Mouse (Mus musculus): ENCODE data around the gene Rhoh. TPM values are rescaled to one million over a fixed set of nuclear protein-coding genes. Genes with fewer than 3 reads are reported as not detected.

The Rhoh gene
- total RNA-seq (2015; ENCODE audit: low replicate concordance) (4.3 and 12.2 TPM in 2 replicates), total RNA-seq (2017; ENCODE audit: low replicate concordance) (6.4 and 22.1 TPM in 2 replicates)

DNA sequence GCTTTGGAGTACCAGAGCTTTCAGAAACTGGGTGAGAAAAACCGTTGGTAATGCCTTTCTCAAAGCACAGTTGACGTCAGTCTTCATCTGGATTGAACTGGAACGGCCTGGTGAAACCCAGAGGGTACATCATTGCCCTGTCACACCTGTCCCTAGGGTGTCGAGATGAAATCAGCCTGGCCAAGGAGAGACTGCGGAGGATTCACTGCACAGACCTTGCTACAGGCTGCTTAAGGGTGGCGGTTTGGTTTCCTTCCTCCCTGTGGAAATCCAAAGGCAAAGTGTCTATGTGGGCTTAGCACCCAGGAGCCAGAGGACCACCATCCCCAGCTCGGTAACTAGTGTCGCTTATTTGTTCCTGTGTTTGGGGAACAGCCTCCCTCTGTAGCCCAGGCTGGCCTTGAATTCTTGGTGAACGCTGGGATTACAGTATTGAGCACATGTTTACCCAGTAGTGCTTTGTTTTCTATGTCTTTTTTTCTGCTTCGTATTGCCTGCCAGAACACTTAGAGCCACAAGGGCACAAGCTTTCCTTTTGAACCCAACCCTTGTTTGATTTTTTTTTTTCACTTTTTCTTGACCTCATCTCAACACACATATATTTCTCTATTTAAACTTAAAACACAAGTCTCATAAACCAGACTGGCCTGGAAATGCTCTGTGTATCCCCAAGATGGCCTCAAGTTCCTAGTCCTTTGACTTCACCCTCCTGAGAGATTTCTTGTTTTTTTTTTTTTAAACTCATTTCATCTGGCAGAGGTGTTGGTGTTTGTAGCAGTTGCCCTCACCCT is at the start of gene Rhoh:
Gene Rhoh (plus strand): TSS at position 60 of the 791 bp plus-strand sequence.
- ATAC-seq (replicated peaks; ENCODE audit: low FRiP score, poor library complexity, severe bottlenecking): no peak

- ATAC-seq (replicated peaks; ENCODE audit: low FRiP score, poor library complexity, severe bottlenecking): peak; percentile 73
Measured at GRCm38 (mm10) chr5:65823601-65824133, 37.3 kb upstream of the Rhoh start.

- no peak for ATAC-seq (replicated peaks; ENCODE audit: low FRiP score, poor library complexity, severe bottlenecking)
Measured at GRCm38 (mm10) chr5:65826476-65826875, 34.5 kb upstream of the Rhoh start.

- no peak for ATAC-seq (replicated peaks; ENCODE audit: low FRiP score, poor library complexity, severe bottlenecking)
Measured at GRCm38 (mm10) chr5:65827102-65827501, 33.9 kb upstream of the Rhoh start.

GRCm38 (mm10) chr5:65828261-65828660 is 32.8 kb upstream of the Rhoh start:
- ATAC-seq (replicated peaks; ENCODE audit: low FRiP score, poor library complexity, severe bottlenecking): no peak

DNA sequence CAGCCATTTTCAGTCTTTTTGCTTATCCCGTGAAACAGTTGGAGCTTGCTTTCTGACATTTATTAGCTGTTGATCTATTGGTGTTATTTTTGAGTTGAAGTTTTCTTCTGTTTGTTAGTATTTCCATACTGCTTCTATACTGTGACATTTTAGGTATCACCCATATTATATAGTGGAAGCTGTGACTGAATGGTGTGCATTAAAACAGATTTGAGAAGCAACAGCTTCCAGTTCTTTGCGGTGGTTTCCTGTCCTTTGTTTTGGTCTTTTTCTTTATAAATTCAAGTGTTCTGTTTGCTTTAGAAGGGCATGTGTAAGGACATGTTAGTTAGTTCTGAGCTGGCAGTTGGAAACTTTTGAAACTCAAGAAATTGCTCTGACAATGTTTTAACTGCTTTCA is 32.0 kb upstream of the Rhoh start:
- no peak for ATAC-seq (replicated peaks; ENCODE audit: low FRiP score, poor library complexity, severe bottlenecking)

DNA sequence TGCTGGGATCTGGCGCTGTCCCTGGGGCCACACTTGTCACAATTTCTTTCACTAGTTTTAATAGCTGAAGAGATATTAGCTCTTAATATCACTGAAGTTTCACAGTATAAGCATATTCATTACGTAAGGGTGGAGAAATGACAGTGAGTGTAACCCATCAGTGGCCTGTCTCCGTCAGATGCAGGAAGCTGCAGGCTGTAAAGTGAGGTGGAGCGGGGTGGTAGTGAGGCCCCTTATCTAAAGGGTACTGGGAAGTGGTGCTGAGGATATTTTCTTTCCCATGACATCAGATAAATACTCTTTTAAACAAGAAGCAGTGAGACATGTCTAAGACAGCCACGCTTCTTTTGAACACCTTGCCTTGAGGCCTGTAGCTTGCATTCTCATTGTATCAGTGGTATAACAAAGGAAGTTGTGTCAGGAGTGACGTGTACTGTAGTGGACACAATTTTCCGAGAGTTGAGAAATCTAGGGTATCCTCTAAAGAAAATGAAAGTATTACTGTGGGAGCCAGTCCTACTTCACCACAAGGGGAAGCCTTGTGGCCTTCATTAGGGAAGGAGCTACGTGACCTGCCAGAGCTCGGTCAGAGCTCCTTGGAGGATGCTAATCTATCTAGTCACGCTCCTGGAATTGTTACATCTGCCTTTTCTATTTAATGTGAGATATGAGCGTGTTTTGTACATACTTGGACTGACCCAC is 28.9 kb upstream of the Rhoh start:
- no peak for ATAC-seq (replicated peaks; ENCODE audit: low FRiP score, poor library complexity, severe bottlenecking)

DNA sequence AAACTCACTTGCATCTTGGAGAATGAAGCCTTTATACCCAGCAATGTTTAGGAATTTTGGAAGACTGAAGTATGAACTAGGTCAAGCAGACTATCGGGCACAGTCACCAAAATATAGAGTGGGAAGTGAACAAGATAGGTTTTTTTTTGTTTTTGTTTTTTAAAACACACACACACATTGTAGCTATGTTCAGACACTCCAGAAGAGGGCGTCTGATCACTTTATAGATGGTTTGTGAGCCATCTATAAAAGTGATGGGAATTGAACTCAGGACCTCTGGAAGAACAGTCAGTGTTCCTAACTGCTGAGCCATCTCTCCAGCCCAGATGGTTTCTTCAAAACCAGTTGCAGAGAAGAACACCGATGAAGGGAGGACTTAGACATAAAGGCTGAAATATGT is 27.9 kb upstream of the Rhoh start:
- no peak for ATAC-seq (replicated peaks; ENCODE audit: low FRiP score, poor library complexity, severe bottlenecking)

DNA sequence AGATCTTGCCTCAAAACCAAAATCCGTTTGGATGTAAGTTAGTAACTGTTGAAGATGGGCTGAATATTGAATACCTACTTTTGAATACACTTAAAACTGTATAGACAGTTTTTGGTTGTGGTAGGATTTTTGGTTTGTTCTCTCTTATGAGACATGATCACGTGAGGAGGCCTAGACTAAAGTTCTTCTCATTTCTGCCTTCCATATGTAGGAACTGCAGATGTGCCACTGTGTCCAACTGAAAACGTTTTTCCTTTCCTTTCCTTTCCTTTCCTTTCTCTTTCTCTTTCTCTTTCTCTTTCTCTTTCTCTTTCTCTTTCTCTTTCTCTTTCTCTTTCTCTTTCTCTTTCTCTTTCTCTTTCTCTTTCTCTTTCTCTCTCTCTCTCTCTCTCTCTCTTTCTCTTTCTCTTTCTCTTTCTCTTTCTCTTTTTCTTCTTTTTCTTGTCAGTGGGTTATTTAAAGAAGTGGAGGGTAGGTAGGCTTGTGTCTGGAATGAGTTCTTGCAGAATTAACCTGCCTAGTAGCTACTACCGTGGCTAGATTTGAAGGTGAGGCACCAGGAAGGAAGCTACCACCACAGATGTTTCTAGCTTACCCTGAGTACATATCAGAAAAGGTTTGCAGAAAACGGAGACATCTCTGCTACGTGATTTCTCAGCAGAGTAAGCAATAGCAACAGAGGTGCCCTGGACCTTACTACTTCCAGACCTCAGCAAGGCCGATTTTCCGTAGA is 27.1 kb upstream of the Rhoh start:
- no peak for ATAC-seq (replicated peaks; ENCODE audit: low FRiP score, poor library complexity, severe bottlenecking)

- ATAC-seq (replicated peaks; ENCODE audit: low FRiP score, poor library complexity, severe bottlenecking): no peak
Measured at GRCm38 (mm10) chr5:65838053-65838452, 23.0 kb upstream of the Rhoh start.

DNA sequence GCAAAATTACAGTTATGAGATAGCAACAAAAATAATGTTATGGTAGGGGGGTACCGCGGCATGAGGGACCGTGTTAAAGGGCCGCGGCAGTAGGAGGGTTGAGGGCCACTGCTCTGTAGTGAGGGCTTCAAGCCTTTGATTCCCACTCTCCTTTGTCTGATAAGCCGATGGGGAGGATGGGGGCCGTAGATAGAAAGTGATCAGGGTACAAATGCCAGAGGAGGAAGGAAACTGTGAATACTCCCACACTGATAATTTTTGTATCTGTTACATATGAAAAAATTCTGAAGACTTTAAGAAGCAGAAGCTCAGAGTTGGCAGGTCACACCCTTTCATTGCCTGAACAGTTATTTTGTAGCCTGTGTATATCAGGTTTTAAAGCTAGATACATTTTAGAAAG is 18.1 kb upstream of the Rhoh start:
- ATAC-seq (replicated peaks; ENCODE audit: low FRiP score, poor library complexity, severe bottlenecking): no peak

GRCm38 (mm10) chr5:65846534-65846933 is 14.5 kb upstream of the Rhoh start:
- no peak for ATAC-seq (replicated peaks; ENCODE audit: low FRiP score, poor library complexity, severe bottlenecking)

DNA sequence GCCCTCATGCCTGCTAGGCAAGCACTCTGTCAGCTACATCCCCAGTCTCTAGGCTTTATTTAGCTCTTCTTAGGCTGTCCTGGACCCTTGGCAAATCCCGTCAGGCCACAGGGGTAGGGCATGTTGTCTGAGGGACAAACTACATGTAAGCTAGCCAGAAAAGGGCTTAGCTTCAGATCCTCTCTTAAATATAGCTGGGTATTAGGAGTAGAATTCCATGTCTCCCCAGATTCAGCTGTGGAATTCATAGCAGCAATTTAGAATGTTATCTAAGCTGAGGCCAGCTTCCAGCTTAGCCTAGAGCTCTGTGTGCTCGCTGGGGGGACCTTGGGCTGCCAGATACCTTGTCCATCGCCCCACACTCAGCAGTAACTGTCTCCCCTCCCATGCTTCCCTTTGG is 14.1 kb upstream of the Rhoh start:
- no peak for ATAC-seq (replicated peaks; ENCODE audit: low FRiP score, poor library complexity, severe bottlenecking)

- no peak for ATAC-seq (replicated peaks; ENCODE audit: low FRiP score, poor library complexity, severe bottlenecking)
Measured at GRCm38 (mm10) chr5:65847656-65848055, 13.4 kb upstream of the Rhoh start.

DNA sequence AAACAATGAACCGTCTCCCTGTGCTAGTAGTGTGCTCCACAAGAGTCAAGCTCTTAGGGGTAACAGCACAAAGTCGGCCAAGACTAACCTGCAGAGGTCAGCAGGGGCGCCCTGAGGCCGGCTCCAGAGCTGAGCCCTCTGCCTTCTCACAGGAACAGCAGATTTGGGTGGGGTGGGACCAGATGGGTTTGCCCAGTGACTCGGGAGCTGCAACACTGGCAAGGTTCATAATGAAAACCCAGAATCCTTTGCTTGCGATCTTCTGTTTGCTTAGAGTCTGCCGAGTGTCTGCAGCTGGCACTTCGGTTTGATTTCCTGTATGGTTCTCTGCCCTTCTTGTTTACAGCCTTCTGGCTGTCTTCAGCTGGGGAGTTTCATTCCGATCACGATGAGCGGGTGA is 10.2 kb upstream of the Rhoh start:
- no peak for ATAC-seq (replicated peaks; ENCODE audit: low FRiP score, poor library complexity, severe bottlenecking)

DNA sequence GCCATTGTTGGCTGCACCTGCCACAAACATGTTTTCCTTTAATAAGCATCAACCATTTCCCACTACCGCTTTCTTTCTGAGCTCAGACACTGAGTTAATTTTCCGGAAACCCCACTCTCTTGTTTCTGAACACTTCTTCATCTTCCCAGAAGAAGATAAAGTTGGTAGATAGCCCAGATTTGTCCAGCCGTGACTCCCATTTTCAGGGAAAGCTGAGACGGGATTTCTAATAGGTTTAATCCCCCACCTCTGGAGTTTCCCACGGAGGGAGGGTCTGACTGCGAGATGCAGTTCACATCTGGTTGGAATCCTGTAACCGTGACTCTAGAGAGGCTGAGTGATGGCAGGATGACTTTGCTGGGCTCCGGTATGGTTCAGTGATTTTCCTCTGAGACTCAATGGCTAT is 6.2 kb upstream of the Rhoh start:
- ATAC-seq (replicated peaks; ENCODE audit: low FRiP score, poor library complexity, severe bottlenecking): no peak

DNA sequence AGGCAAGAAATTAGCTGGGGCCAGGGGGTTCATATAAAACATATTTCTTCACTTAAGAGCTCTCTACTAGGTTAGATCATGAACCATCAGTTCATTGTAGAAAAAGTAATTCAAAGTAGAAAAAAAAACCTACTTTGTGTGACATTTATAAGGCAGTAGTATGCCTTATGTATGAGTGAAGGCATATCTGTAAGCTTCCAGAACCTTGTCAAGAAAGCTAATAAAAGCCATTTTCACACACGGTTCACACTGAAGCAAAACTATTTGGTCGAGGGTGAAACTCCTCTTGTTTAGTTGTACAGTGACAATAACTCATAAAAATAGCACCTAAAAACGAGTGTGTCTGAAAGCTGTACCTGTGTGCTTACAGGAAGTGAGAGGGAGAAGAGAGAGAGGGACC is 5.4 kb upstream of the Rhoh start:
- no peak for ATAC-seq (replicated peaks; ENCODE audit: low FRiP score, poor library complexity, severe bottlenecking)

DNA sequence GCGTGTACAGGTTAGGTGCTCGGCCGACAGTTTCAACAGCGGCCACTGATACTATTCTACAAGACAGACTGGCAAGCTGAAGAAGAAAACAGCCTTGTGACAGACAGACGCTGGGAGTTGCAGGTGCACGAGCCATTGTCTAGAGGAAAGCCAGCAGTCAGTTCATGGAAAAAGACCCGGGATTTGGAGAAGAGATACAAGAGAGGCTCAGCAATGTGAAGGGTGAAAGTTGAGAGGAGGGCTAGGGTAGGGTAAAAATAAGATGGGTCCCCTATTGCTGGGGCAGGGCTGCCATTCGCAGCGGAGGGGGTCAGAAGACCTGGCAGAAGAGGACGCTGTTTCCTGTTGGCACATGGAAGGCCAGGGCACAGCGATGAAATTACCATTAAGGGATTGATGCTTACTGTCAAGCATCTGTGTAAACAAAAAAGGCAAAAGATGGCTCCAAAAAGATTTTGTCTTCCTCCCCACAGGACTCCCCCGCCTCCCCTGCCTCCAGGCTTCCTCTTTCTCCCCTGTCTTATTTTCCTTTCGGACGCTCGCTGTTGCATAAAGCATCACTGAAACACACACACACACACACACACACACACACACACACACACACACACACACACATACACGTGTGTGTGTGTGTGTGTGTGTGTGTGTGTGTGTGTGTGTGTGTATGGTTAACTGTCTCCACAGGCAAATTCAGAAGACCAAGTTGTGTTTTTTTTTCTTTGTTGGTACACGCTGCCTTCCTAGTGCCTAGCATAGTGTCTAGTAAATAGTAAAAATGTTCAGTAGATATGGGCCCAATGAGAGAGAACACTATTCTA is 4.2 kb upstream of the Rhoh start:
- ATAC-seq (replicated peaks; ENCODE audit: low FRiP score, poor library complexity, severe bottlenecking): no peak

- no peak for ATAC-seq (replicated peaks; ENCODE audit: low FRiP score, poor library complexity, severe bottlenecking)
Measured at GRCm38 (mm10) chr5:65857935-65858334, 3.1 kb upstream of the Rhoh start.

DNA sequence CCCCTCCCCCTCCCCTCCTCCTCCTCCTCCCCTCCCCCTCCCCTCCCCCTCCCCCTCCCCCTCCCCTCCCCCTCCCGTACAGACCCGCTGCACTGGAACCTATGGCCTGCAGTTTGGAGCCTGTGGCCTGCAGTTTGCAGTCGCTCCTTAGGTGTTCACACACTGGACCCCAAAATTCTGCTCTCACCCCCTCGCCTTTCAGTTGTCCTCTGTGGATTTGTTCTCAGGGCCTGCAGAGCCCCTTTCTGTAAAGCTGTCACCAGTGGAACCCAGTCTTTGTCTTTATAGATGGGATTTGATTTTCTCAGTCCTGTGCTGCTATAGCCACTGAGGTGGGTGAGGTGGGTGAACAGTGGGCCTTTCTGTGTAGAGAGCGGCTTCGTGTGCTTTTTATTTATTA is 2.7 kb upstream of the Rhoh start:
- ATAC-seq (replicated peaks; ENCODE audit: low FRiP score, poor library complexity, severe bottlenecking): no peak

Measured in erythroid progenitor cell, adult 5-6 weeks (primary cell).